Mouse (Mus musculus): ENCODE data around the gene Cldn14. TPM values are rescaled to one million over a fixed set of nuclear protein-coding genes. Genes with fewer than 3 reads are reported as not detected.

Gene Cldn14
- polyA plus RNA-seq, 2 experiments = 1.0 to 1.2 TPM

- Histone ChIP-seq H3K27ac (no peak overlapping the region), H3K36me3 (replicated peaks; ENCODE audit: control insufficient read depth, insufficient read depth, low read depth) (no peaks in the 10 kb centered on the region), H3K4me2 (ENCODE audit: low read depth) (no peak overlapping the region), H3K4me1 (replicated peaks; ENCODE audit: control insufficient read depth in 2 of 2, insufficient read depth in 2 of 2, low read length in 1 of 2) (no peaks in the 10 kb centered on the region; a peak in 2 of 4 replicates), H3K27me3 (ENCODE audit: control insufficient read depth, insufficient read depth, low read length) (no peaks in the 10 kb centered on the region), H3K9ac (replicated peaks) (no peak overlapping the region), H3K4me3 (ENCODE audit: insufficient read depth in 1 of 2, low read depth in 2 of 2, low read length in 2 of 2) (no peak overlapping the region), H3K9me3 (ENCODE audit: control insufficient read depth, low read length) (no peaks in the 10 kb centered on the region)
- peak; percentile 26; the same call in 1 of the 2 replicates for ATAC-seq (ENCODE audit: insufficient read depth)
- TF ChIP-seq CTCF (IDR thresholded peaks at IDR 0.05; ENCODE audit: low read depth) (no peak), EP300 (IDR thresholded peaks at IDR 0.05; ENCODE audit: low read depth) (no peak)
- WGBS (ENCODE audit: insufficient replicate concordance) = 51% methylated on average over 2 of the region's 2 CpGs
- DNase-seq (ENCODE audit: low read depth in 3 of 3, low spot score in 3 of 3) = no peak
Observed at GRCm38 (mm10) chr16:93979316-93979715, 29.3 kb downstream of the Cldn14 start.

GRCm38 (mm10) chr16:93977587-93977986, 31.1 kb downstream of the Cldn14 start:
- no peak overlapping the region for H3K4me3 ChIP-seq (ENCODE audit: insufficient read depth in 1 of 2, low read depth in 2 of 2, low read length in 2 of 2)
- peaks cover 0 to 6% of the 10 kb centered on the region in 2 experiments; a peak in 1 of 4 replicates for H3K4me1 ChIP-seq (replicated peaks; ENCODE audit: control insufficient read depth in 2 of 2, insufficient read depth in 2 of 2, low read length in 1 of 2)
- no peak overlapping the region for H3K4me2 ChIP-seq (ENCODE audit: low read depth)
- no peak for TF ChIP-seq EP300 (IDR thresholded peaks at IDR 0.05; ENCODE audit: low read depth)
- H3K27ac ChIP-seq = no peak overlapping the region
- no peaks in the 10 kb centered on the region for H3K36me3 ChIP-seq (replicated peaks; ENCODE audit: control insufficient read depth, insufficient read depth, low read depth)
- DNase-seq (ENCODE audit: low read depth in 3 of 3, low spot score in 3 of 3) (no peak), ATAC-seq (ENCODE audit: insufficient read depth) (no peak)
- 59% methylated on average over 6 of the region's 6 CpGs for WGBS (ENCODE audit: insufficient replicate concordance)
- H3K9me3 ChIP-seq (ENCODE audit: control insufficient read depth, low read length) = no peaks in the 10 kb centered on the region
- H3K9ac ChIP-seq (replicated peaks) = no peak overlapping the region
- no peaks in the 10 kb centered on the region for H3K27me3 ChIP-seq (ENCODE audit: control insufficient read depth, insufficient read depth, low read length)

GRCm38 (mm10) chr16:93976907-93977306, 31.7 kb downstream of the Cldn14 start:
- WGBS (ENCODE audit: insufficient replicate concordance) = 56% methylated on average over 3 of the region's 3 CpGs
- Histone ChIP-seq H3K9me3 (ENCODE audit: control insufficient read depth, low read length) (no peaks in the 10 kb centered on the region), H3K9ac (replicated peaks) (no peak overlapping the region), H3K4me2 (ENCODE audit: low read depth) (no peak overlapping the region), H3K4me3 (ENCODE audit: insufficient read depth in 1 of 2, low read depth in 2 of 2, low read length in 2 of 2) (no peak overlapping the region), H3K27me3 (ENCODE audit: control insufficient read depth, insufficient read depth, low read length) (no peaks in the 10 kb centered on the region), H3K27ac (no peak overlapping the region), H3K36me3 (replicated peaks; ENCODE audit: control insufficient read depth, insufficient read depth, low read depth) (no peaks in the 10 kb centered on the region), H3K4me1 (replicated peaks; ENCODE audit: control insufficient read depth in 2 of 2, insufficient read depth in 2 of 2, low read length in 1 of 2) (peaks cover 0 to 6% of the 10 kb centered on the region in 2 experiments; a peak in 1 of 4 replicates)
- no peak for TF ChIP-seq EP300 (IDR thresholded peaks at IDR 0.05; ENCODE audit: low read depth)
- peak; percentile 51 for TF ChIP-seq CTCF (IDR thresholded peaks at IDR 0.05; ENCODE audit: low read depth)
- ATAC-seq (ENCODE audit: insufficient read depth) = no peak
- DNase-seq (ENCODE audit: low read depth in 3 of 3, low spot score in 3 of 3) = no peak

GRCm38 (mm10) chr16:93975430-93975829, 33.2 kb downstream of the Cldn14 start:
- Histone ChIP-seq H3K9ac (replicated peaks) (no peak overlapping the region), H3K36me3 (replicated peaks; ENCODE audit: control insufficient read depth, insufficient read depth, low read depth) (no peaks in the 10 kb centered on the region), H3K4me2 (ENCODE audit: low read depth) (no peak overlapping the region), H3K27ac (no peak overlapping the region), H3K4me3 (ENCODE audit: insufficient read depth in 1 of 2, low read depth in 2 of 2, low read length in 2 of 2) (no peak overlapping the region), H3K4me1 (replicated peaks; ENCODE audit: control insufficient read depth in 2 of 2, insufficient read depth in 2 of 2, low read length in 1 of 2) (peaks cover 0 to 6% of the 10 kb centered on the region in 2 experiments; a peak in 1 of 4 replicates), H3K9me3 (ENCODE audit: control insufficient read depth, low read length) (no peaks in the 10 kb centered on the region), H3K27me3 (ENCODE audit: control insufficient read depth, insufficient read depth, low read length) (no peaks in the 10 kb centered on the region)
- peak; percentile 44 for TF ChIP-seq CTCF (IDR thresholded peaks at IDR 0.05; ENCODE audit: low read depth)
- no peak for TF ChIP-seq EP300 (IDR thresholded peaks at IDR 0.05; ENCODE audit: low read depth)
- 74% methylated on average over 12 of the region's 12 CpGs for WGBS (ENCODE audit: insufficient replicate concordance)
- no peak for ATAC-seq (ENCODE audit: insufficient read depth)
- DNase-seq (ENCODE audit: low read depth in 3 of 3, low spot score in 3 of 3) = no peak

GRCm38 (mm10) chr16:93974278-93974677, 34.4 kb downstream of the Cldn14 start:
- WGBS (ENCODE audit: insufficient replicate concordance) = 17% methylated on average over 8 of the region's 8 CpGs
- ATAC-seq (ENCODE audit: insufficient read depth) (no peak), DNase-seq (ENCODE audit: low read depth in 3 of 3, low spot score in 3 of 3) (no peak)
- no peak for TF ChIP-seq EP300 (IDR thresholded peaks at IDR 0.05; ENCODE audit: low read depth)
- no peak for TF ChIP-seq CTCF (IDR thresholded peaks at IDR 0.05; ENCODE audit: low read depth)
- Histone ChIP-seq H3K36me3 (replicated peaks; ENCODE audit: control insufficient read depth, insufficient read depth, low read depth) (no peaks in the 10 kb centered on the region), H3K4me1 (replicated peaks; ENCODE audit: control insufficient read depth in 2 of 2, insufficient read depth in 2 of 2, low read length in 1 of 2) (peaks cover 0 to 6% of the 10 kb centered on the region in 2 experiments; a peak in 1 of 4 replicates), H3K4me2 (ENCODE audit: low read depth) (peak overlapping the region; percentile 60; the same call in 1 of the 2 replicates), H3K4me3 (ENCODE audit: insufficient read depth in 1 of 2, low read depth in 2 of 2, low read length in 2 of 2) (no peak overlapping the region), H3K27me3 (ENCODE audit: control insufficient read depth, insufficient read depth, low read length) (no peaks in the 10 kb centered on the region), H3K9me3 (ENCODE audit: control insufficient read depth, low read length) (no peaks in the 10 kb centered on the region), H3K9ac (replicated peaks) (no peak overlapping the region), H3K27ac (no peak overlapping the region)

Measured in liver, embryonic 14.5 days (tissue).